Mouse (Mus musculus) CH12.LX (cell line): Measurements from ENCODE around the gene Tspan32. TPM values are rescaled to one million over a fixed set of nuclear protein-coding genes. Genes with fewer than 3 reads are reported as not detected.

Experiments used
- DNase-seq: peaks from one replicate; pipeline ENCODE4 v3.0.0-alpha.2; 2013; ENCODE audit errors: extremely low read depth
- H3K27ac ChIP-seq: 2 replicates; pipeline ENCODE4 v1.5.1; 2012; ENCODE audit warnings: low read depth, mild to moderate bottlenecking, control low read depth, moderate library complexity; ENCODE audit not compliant: insufficient read depth
- H3K27me3 ChIP-seq: replicated peaks from 2 replicates; pipeline ENCODE3; 2012; ENCODE audit warnings: inconsistent platforms
- H3K36me3 ChIP-seq, 2 experiments: replicated peaks in 1 of 2; 2 replicates each; pipeline versions ENCODE3 to v1.6.1; 2012; ENCODE audit warnings: inconsistent platforms in 1 of 2, low read length in 1 of 2, mild to moderate bottlenecking in 1 of 2, mixed read lengths in 1 of 2, moderate library complexity in 1 of 2; ENCODE audit not compliant: control insufficient read depth in 1 of 2, insufficient read depth in 1 of 2
- H3K4me1 ChIP-seq, 2 experiments: 2 replicates each; pipeline ENCODE4 v1.6.1; 2012; ENCODE audit warnings: inconsistent platforms in 1 of 2, moderate library complexity in 1 of 2; ENCODE audit not compliant: insufficient read depth in 2 of 2, control insufficient read depth in 1 of 2
- H3K4me2 ChIP-seq: 2 replicates; pipeline ENCODE4 v1.6.1; 2012; ENCODE audit warnings: low read depth, mild to moderate bottlenecking, control low read depth; ENCODE audit not compliant: poor library complexity, insufficient read depth, severe bottlenecking
- H3K4me3 ChIP-seq, 3 experiments: fragments of 150-350 bp in 1 of 3; sonication (generic) in 1 of 3; replicated peaks in 1 of 3; 2 replicates each; pipeline versions ENCODE3 to v1.5.1; 2011 to 2012; ENCODE audit warnings: low read depth in 2 of 3, low read length in 2 of 3, mild to moderate bottlenecking in 2 of 3, moderate library complexity in 2 of 3, control low read depth in 1 of 3, improper control_type of control experiment in 1 of 3, inconsistent platforms in 1 of 3, mixed read lengths in 1 of 3; ENCODE audit not compliant: poor library complexity in 1 of 3
- H3K79me2 ChIP-seq: replicated peaks from 2 replicates; pipeline ENCODE4 v1.6.1; 2012; ENCODE audit warnings: mild to moderate bottlenecking, moderate library complexity; ENCODE audit not compliant: control insufficient read depth, poor library complexity, insufficient read depth, severe bottlenecking; ENCODE audit errors: extremely low read depth
- H3K9ac ChIP-seq: 2 replicates; pipeline ENCODE4 v1.6.1; 2012; ENCODE audit warnings: low read depth, mild to moderate bottlenecking, control low read depth, moderate library complexity; ENCODE audit not compliant: insufficient read depth
- H3K9me3 ChIP-seq: replicated peaks from 2 replicates; pipeline ENCODE3; 2012; ENCODE audit warnings: low read length, inconsistent platforms, mixed read lengths
- BHLHE40 ChIP-seq: IDR thresholded peaks from 2 replicates; pipeline ENCODE4 v1.6.1; 2011; ENCODE audit warnings: mild to moderate bottlenecking, low read depth, low read length, improper control_type of control experiment
- CHD1 ChIP-seq: IDR thresholded peaks from 2 replicates; pipeline ENCODE4 v1.6.1; 2012; ENCODE audit warnings: low read depth, low read length, improper control_type of control experiment, inconsistent platforms
- CHD2 ChIP-seq: IDR thresholded peaks from 2 replicates; pipeline ENCODE4 v1.6.1; 2011; ENCODE audit warnings: low read length, improper control_type of control experiment
- CTCF ChIP-seq, 2 experiments: IDR thresholded peaks in 1 of 2; conservative IDR thresholded peaks in 1 of 2; 2 replicates each; pipeline ENCODE4 v1.5.1; 2011 to 2012; ENCODE audit warnings: low read depth in 2 of 2, low read length in 2 of 2, improper control_type of control experiment in 1 of 2, inconsistent platforms in 1 of 2, mild to moderate bottlenecking in 1 of 2, moderate library complexity in 1 of 2
- E2F4 ChIP-seq: IDR thresholded peaks from 2 replicates; pipeline ENCODE4 v1.6.1; 2011; ENCODE audit warnings: low read depth, low read length, improper control_type of control experiment; ENCODE audit not compliant: insufficient replicate concordance
- ELF1 ChIP-seq: IDR thresholded peaks from 2 replicates; pipeline ENCODE4 v1.6.1; 2014; ENCODE audit warnings: low read depth, mild to moderate bottlenecking, inconsistent platforms, low read length, improper control_type of control experiment
- EP300 ChIP-seq: IDR thresholded peaks from 2 replicates; pipeline ENCODE4 v1.6.1; 2011; ENCODE audit warnings: low read length, improper control_type of control experiment
- ETS1 ChIP-seq: conservative IDR thresholded peaks from 2 replicates; pipeline ENCODE4 v1.6.1; 2012; ENCODE audit warnings: low read depth, mild to moderate bottlenecking, inconsistent platforms, low read length, improper control_type of control experiment, moderate library complexity
- GABPA ChIP-seq: IDR thresholded peaks from 2 replicates; pipeline ENCODE4 v1.6.1; 2012; ENCODE audit warnings: low read depth, low read length, improper control_type of control experiment, inconsistent platforms; ENCODE audit not compliant: insufficient replicate concordance
- HCFC1 ChIP-seq: IDR thresholded peaks from 2 replicates; pipeline ENCODE4 v1.6.1; 2012; ENCODE audit warnings: low read depth, mild to moderate bottlenecking, inconsistent platforms, low read length, improper control_type of control experiment
- IRF4 ChIP-seq: IDR thresholded peaks from 2 replicates; pipeline ENCODE4 v1.6.1; 2014; ENCODE audit warnings: low read depth, mild to moderate bottlenecking, inconsistent platforms, low read length, improper control_type of control experiment
- JUN ChIP-seq: IDR thresholded peaks from 2 replicates; pipeline ENCODE4 v1.6.1; 2011; ENCODE audit warnings: low read depth, mild to moderate bottlenecking, low read length, improper control_type of control experiment, moderate library complexity; ENCODE audit not compliant: insufficient read depth
- JUND ChIP-seq: conservative IDR thresholded peaks from 2 replicates; pipeline ENCODE4 v1.6.1; 2011; ENCODE audit warnings: low read depth, low read length, improper control_type of control experiment
- KAT2A ChIP-seq: IDR thresholded peaks from 2 replicates; pipeline ENCODE4 v1.6.1; 2012; ENCODE audit warnings: low read length, improper control_type of control experiment, inconsistent platforms; ENCODE audit not compliant: insufficient replicate concordance
- MAFK ChIP-seq: IDR thresholded peaks from 2 replicates; pipeline ENCODE4 v1.6.1; 2011; ENCODE audit warnings: low read length, improper control_type of control experiment; ENCODE audit not compliant: insufficient replicate concordance
- MAX ChIP-seq: IDR thresholded peaks from 2 replicates; pipeline ENCODE4 v1.6.1; 2011; ENCODE audit warnings: low read length, improper control_type of control experiment
- MAZ ChIP-seq: IDR thresholded peaks from 2 replicates; pipeline ENCODE4 v1.6.1; 2012; ENCODE audit warnings: low read depth, mild to moderate bottlenecking, inconsistent platforms, low read length, improper control_type of control experiment, moderate library complexity
- MEF2A ChIP-seq: IDR thresholded peaks from 2 replicates; pipeline ENCODE4 v1.6.1; 2014; ENCODE audit warnings: low read depth, mild to moderate bottlenecking, inconsistent platforms, low read length, improper control_type of control experiment, borderline replicate concordance
- MXI1 ChIP-seq: IDR thresholded peaks from 2 replicates; pipeline ENCODE4 v1.6.1; 2011; ENCODE audit warnings: mild to moderate bottlenecking, low read depth, low read length, improper control_type of control experiment
- MYC ChIP-seq: IDR thresholded peaks from 2 replicates; pipeline ENCODE4 v1.6.1; 2011; ENCODE audit warnings: low read depth, mild to moderate bottlenecking, improper control_type of control experiment, low read length
- NELFE ChIP-seq: IDR thresholded peaks from 2 replicates; pipeline ENCODE4 v1.6.1; 2011; ENCODE audit warnings: low read depth, low read length, improper control_type of control experiment
- NRF1 ChIP-seq: IDR thresholded peaks from 2 replicates; pipeline ENCODE4 v1.6.1; 2014; ENCODE audit warnings: low read depth, mild to moderate bottlenecking, inconsistent platforms, low read length, improper control_type of control experiment, moderate library complexity
- PAX5 ChIP-seq: IDR thresholded peaks from 2 replicates; pipeline ENCODE4 v1.6.1; 2012; ENCODE audit warnings: low read length, inconsistent platforms, mixed read lengths
- POLR2A ChIP-seq: IDR thresholded peaks from 2 replicates; pipeline ENCODE4 v1.6.1; 2011; ENCODE audit warnings: low read depth, mild to moderate bottlenecking, improper control_type of control experiment, low read length
- POLR2AphosphoS2 ChIP-seq: IDR thresholded peaks from 2 replicates; pipeline ENCODE4 v1.6.1; 2011; ENCODE audit warnings: low read depth, low read length, improper control_type of control experiment
- RAD21 ChIP-seq: IDR thresholded peaks from 2 replicates; pipeline ENCODE4 v1.6.1; 2011; ENCODE audit warnings: low read depth, mild to moderate bottlenecking, low read length, improper control_type of control experiment, moderate library complexity
- RCOR1 ChIP-seq: conservative IDR thresholded peaks from 2 replicates; pipeline ENCODE4 v1.6.1; 2012; ENCODE audit warnings: low read depth, mild to moderate bottlenecking, inconsistent platforms, low read length, improper control_type of control experiment
- SIN3A ChIP-seq: IDR thresholded peaks from 2 replicates; pipeline ENCODE4 v1.6.1; 2012; ENCODE audit warnings: low read length, improper control_type of control experiment, inconsistent platforms
- SMC3 ChIP-seq: IDR thresholded peaks from 2 replicates; pipeline ENCODE4 v1.6.1; 2011; ENCODE audit warnings: low read depth, low read length, improper control_type of control experiment
- TBP ChIP-seq: conservative IDR thresholded peaks from 2 replicates; pipeline ENCODE4 v1.6.1; 2011; ENCODE audit warnings: low read depth, low read length, improper control_type of control experiment
- TCF12 ChIP-seq: IDR thresholded peaks from 2 replicates; pipeline ENCODE4 v1.6.1; 2014; ENCODE audit warnings: low read depth, mild to moderate bottlenecking, inconsistent platforms, low read length, improper control_type of control experiment
- UBTF ChIP-seq: IDR thresholded peaks from 2 replicates; pipeline ENCODE4 v1.6.1; 2012; ENCODE audit warnings: low read depth, mild to moderate bottlenecking, inconsistent platforms, low read length, improper control_type of control experiment, moderate library complexity
- USF1 ChIP-seq: IDR thresholded peaks from 2 replicates; pipeline ENCODE4 v1.6.1; 2014; ENCODE audit warnings: low read depth, mild to moderate bottlenecking, inconsistent platforms, low read length, improper control_type of control experiment
- USF2 ChIP-seq: conservative IDR thresholded peaks from 2 replicates; pipeline ENCODE4 v1.6.1; 2011; ENCODE audit warnings: low read depth, low read length, improper control_type of control experiment
- ZC3H11A ChIP-seq: IDR thresholded peaks from 2 replicates; pipeline ENCODE4 v1.6.1; 2012; ENCODE audit warnings: low read depth, mild to moderate bottlenecking, inconsistent platforms, low read length, improper control_type of control experiment
- ZKSCAN1 ChIP-seq: IDR thresholded peaks from 2 replicates; pipeline ENCODE4 v1.6.1; 2012; ENCODE audit warnings: low read depth, inconsistent platforms, low read length, improper control_type of control experiment, borderline replicate concordance
- ZMIZ1 ChIP-seq: IDR thresholded peaks from 2 replicates; pipeline ENCODE4 v1.6.1; 2012; ENCODE audit warnings: low read depth, mild to moderate bottlenecking, inconsistent platforms, low read length, improper control_type of control experiment
- ZNF384 ChIP-seq: IDR thresholded peaks from 2 replicates; pipeline ENCODE4 v1.6.1; 2012; ENCODE audit warnings: low read depth, low read length, improper control_type of control experiment, inconsistent platforms
- dilution Hi-C: fragments of 300-500 bp; cut with MboI; formaldehyde crosslinking; loops from 2 replicates; pipeline ENCODE4 v1.14.3; 2020; ENCODE audit warnings: low sequenced_read_pairs; ENCODE audit not compliant: extremely low pct_unique_long_range_greater_than_20kb, extremely low pct_ligation_motif_present
- in situ Hi-C: fragments of 300-500 bp; cut with MboI; formaldehyde crosslinking; loops from 3 replicates; pipeline ENCODE4 v1.14.3; 2019; ENCODE audit warnings: low sequenced_read_pairs, low pct_ligation_motif_present, low pct_unique_long_range_greater_than_20kb, mixed read lengths
- polyA plus RNA-seq: library from polyadenylated mRNA; unstranded; fragments of >175 nt; gene quantifications from 2 replicates; pipeline ENCODE4 v1.2.1, GENCODE M21; 2012; ENCODE audit warnings: low read depth; ENCODE audit not compliant: insufficient read length
- total RNA-seq, 2 experiments: library from RNA; depleted of rRNA; stranded (reverse); fragments of 300-350 nt in 1 of 2; fragments of >200 nt in 1 of 2; gene quantifications; 2 replicates each; pipeline ENCODE4 v1.2.3; 2012 to 2014

Tspan32 gene
- total and polyA plus RNA-seq, 3 experiments: 28.2 to 34.5 (median 28.6) TPM

DNA sequence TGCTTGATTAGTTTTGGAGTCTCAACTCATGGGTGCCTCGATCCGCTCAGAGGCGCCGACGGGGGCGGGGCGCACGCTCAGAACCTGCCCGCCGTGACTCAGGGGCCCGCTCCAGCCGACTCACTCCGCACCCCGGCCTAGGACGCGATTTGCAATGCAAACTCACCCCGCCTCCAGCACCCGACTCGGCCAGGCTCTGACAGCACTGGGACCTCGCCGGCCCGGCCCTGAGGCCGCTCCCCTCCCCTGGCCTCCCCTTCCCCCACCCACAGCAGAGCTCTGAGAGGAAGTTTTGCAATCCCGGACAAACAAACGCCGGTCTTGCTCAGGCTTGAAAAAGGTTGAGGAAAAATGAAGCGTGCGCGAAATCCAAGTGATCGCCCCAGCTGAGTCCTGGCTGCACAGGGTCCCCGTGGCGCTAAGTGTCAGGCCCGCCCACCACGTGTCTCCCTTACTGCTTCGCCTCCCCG lies 37.4 kb upstream of the Tspan32 start:
- in situ Hi-C loops: no loop called here
- Histone ChIP-seq H3K4me1 (peaks cover 11 to 12% of the 10 kb centered on the region in 2 experiments; a peak in 3 of 4 replicates), H3K4me3 (peak overlapping the region in 2 of 3 experiments; percentile 22 to 48), H3K9me3 (peaks cover 16% of the 10 kb centered on the region), H3K79me2 (no peaks in the 10 kb centered on the region), H3K4me2 (peak overlapping the region; percentile 68), H3K27ac (no peak overlapping the region), H3K27me3 (peaks cover 93% of the 10 kb centered on the region), H3K36me3 (no peaks in the 10 kb centered on the region), H3K9ac (no peak overlapping the region)
- dilution Hi-C loops: no loop called here
- TF ChIP-seq ETS1: no peak
- peak; percentile 33; the same call in 1 of the 2 replicates for TF ChIP-seq NRF1
- no peak for TF ChIP-seq TBP
- TF ChIP-seq ZMIZ1: no peak
- TF ChIP-seq MEF2A: no peak
- TF ChIP-seq PAX5: no peak
- no peak for TF ChIP-seq ZKSCAN1
- no peak for TF ChIP-seq MYC
- no peak for TF ChIP-seq IRF4
- TF ChIP-seq MAX: no peak
- no peak for TF ChIP-seq RCOR1
- TF ChIP-seq SMC3: no peak
- TF ChIP-seq BHLHE40: peak; percentile 81
- TF ChIP-seq KAT2A: no peak
- no peak for TF ChIP-seq JUN
- TF ChIP-seq NELFE: no peak
- no peak for TF ChIP-seq USF2
- TF ChIP-seq EP300: no peak; the same call in 1 of the 2 replicates
- no peak for TF ChIP-seq GABPA
- no peak for TF ChIP-seq HCFC1
- peak; percentile 53 for TF ChIP-seq CHD2
- TF ChIP-seq MAZ: no peak
- TF ChIP-seq JUND: no peak
- TF ChIP-seq TCF12: no peak
- peak; percentile 58; the same call in 1 of the 2 replicates for TF ChIP-seq MXI1
- TF ChIP-seq E2F4: no peak
- no peak for TF ChIP-seq CTCF (conservative IDR thresholded peaks at IDR 0.05 in 1 of 2, IDR thresholded peaks at IDR 0.05 in 1 of 2; ENCODE audit: low read depth in 2 of 2, low read length in 2 of 2)
- no peak for TF ChIP-seq ELF1
- no peak for TF ChIP-seq POLR2A
- no peak for TF ChIP-seq RAD21
- no peak for TF ChIP-seq USF1
- no peak for TF ChIP-seq POLR2AphosphoS2
- TF ChIP-seq SIN3A: 0 out of 2 replicates have a peak, but pooled peaks have one; percentile 38
- TF ChIP-seq ZNF384: no peak
- no peak for TF ChIP-seq UBTF
- no peak for TF ChIP-seq CHD1
- no peak for TF ChIP-seq ZC3H11A
- TF ChIP-seq MAFK: no peak
- peak; percentile 53 for DNase-seq
